Mouse (Mus musculus): ENCODE data around the gene Pars2. TPM values are rescaled to one million over a fixed set of nuclear protein-coding genes. Genes with fewer than 3 reads are reported as not detected.

Gene Pars2
- polyA plus RNA-seq, 1 experiment, result not detected

DNA sequence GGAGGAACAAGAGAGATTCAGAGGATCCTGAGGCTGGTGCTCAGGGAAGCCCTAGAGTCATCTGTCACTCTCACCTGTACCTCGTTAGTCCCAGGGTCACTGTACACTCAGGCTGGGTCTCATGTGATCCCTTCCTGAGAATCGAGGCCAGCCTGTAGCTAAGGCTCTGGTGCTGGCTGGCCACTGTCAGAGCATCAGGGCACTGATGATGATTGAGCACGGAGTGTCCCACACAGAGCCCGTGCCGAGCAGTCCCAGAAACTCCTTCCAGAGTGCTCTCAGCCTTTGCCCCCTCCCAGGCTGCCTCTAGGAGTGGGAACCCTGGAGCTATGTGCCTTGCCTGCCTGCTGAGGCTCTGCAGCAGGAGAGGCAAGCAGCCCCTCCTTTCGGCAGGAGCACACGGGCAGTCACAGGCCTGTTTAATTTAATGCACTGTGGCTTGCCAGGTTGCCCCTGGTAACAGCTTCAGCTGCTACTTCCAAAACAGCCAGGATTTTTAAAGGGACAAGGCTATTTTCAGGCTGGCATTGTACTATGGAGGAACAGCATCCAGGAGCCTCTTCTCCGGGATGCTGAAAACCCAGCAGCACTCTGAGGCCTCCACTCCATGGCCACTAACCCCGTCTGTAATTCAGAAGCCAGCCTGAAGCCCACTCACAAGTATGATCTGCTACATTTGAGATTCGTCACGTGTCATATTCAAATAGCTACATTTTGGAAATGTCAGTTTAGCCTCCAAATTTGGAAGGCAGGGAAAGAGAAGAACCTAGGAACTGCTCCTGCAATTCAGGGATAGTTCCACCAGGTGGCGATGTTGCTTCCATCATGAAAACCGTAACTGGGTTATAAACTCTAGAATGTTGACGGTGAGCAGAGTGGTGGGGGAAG is 20.3 kb upstream of the Pars2 start:
- WGBS, result 6% methylated on average over 14 of the region's 14 CpGs
- Histone ChIP-seq H3K27ac (ENCODE audit: insufficient read depth, low read depth, low read length) (peak overlapping the region; percentile 89), H3K4me1 (ENCODE audit: control insufficient read depth, insufficient read depth, low read length) (peaks cover 20% of the 10 kb centered on the region), H3K4me3 (ENCODE audit: insufficient read depth, low read depth, low read length) (no peak overlapping the region)
- no peak for TF ChIP-seq CTCF (IDR thresholded peaks at IDR 0.05; ENCODE audit: insufficient read depth, low read depth, low read length)
- TF ChIP-seq POLR2A (IDR thresholded peaks at IDR 0.05; ENCODE audit: insufficient read depth, low read depth, low read length), result no peak

DNA sequence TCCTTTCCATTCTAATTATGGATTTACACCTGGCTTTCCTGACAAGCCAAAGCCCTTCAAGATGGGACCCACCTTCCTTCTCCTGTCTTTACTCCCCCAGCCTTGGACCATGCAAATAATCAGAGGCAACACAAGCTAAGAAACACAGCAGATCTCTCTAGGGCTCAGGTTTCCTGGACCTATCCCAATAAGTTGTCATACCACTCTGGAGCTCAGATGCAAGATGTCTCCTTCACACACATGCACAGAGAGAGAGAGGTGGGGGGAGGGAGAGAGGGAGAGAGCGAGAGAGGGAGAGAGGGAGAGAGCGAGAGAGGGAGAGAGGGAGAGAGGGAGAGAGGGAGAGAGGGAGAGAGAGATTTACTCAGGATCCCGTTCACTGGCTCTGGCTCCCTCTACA is 18.6 kb upstream of the Pars2 start:
- no peak overlapping the region for H3K27ac ChIP-seq (ENCODE audit: insufficient read depth, low read depth, low read length)
- peaks cover 20% of the 10 kb centered on the region for H3K4me1 ChIP-seq (ENCODE audit: control insufficient read depth, insufficient read depth, low read length)
- TF ChIP-seq POLR2A (IDR thresholded peaks at IDR 0.05; ENCODE audit: insufficient read depth, low read depth, low read length) (no peak), CTCF (IDR thresholded peaks at IDR 0.05; ENCODE audit: insufficient read depth, low read depth, low read length) (no peak)
- H3K4me3 ChIP-seq (ENCODE audit: insufficient read depth, low read depth, low read length), result no peak overlapping the region
- WGBS, result 38% methylated on average over 2 of the region's 3 CpGs

DNA sequence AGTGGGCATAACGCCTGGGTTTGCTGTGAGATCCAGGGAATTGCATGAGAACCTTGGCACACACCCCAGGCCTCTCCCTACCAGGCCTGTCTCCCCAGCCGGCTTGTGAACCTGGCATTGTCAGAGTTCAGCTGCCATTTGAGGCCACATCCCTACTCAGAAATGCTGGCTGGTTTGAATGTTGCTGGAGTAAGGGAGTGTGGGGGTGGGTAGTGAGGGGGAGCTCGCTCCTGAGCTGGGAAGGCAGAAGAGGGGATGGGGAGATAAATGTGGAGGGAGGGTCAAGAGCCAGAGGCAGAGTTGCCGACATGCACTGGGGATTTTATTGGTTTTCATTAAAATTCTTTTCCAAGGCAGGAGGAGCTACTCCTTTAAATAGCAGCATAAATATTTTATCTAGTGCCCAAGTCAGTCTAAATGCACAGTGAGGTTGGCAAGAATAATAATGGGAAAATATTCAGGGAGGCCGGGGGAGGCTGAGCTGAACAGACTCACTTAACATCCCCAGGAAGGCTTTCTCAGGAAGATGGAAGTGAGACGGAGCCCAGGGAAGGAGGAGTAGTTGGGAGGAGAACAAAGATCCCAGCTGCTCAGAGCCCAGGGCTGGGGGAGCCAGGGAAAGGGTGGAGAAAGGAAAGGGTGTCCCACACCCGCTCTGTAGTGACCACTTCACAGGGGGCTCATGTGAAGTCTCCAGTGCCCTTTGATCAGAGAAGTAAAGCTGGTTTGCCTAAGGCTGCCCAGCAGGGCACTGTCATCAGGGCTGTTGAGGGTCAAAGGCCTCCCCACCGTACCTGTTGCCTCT is 17.4 kb upstream of the Pars2 start:
- Histone ChIP-seq H3K4me1 (ENCODE audit: control insufficient read depth, insufficient read depth, low read length) (peaks cover 20% of the 10 kb centered on the region), H3K4me3 (ENCODE audit: insufficient read depth, low read depth, low read length) (no peak overlapping the region), H3K27ac (ENCODE audit: insufficient read depth, low read depth, low read length) (peak overlapping the region; percentile 34; the same call in 1 of the 2 replicates)
- 20% methylated on average over 8 of the region's 8 CpGs for WGBS
- no peak for TF ChIP-seq POLR2A (IDR thresholded peaks at IDR 0.05; ENCODE audit: insufficient read depth, low read depth, low read length)
- TF ChIP-seq CTCF (IDR thresholded peaks at IDR 0.05; ENCODE audit: insufficient read depth, low read depth, low read length), result no peak

DNA sequence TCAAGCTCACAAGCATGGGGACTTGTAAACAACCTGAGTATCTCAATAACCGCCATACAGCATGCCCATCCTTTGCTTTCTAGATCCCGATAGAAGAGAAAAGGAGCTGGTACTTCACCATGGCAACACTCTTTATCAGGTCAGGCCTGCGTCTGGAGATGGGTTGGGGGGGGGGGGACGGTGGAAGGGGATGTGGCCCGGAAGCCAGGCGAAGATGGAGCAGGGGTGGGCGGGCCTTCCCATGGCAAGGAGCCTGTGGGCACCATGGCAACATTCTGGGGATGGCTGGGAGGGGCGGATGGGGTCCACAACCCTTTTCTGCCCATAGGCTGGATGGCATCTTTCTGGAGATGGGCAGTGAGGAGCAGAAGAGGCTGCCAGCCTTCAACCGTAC is 16.8 kb upstream of the Pars2 start:
- no peak for TF ChIP-seq CTCF (IDR thresholded peaks at IDR 0.05; ENCODE audit: insufficient read depth, low read depth, low read length)
- no peak for TF ChIP-seq POLR2A (IDR thresholded peaks at IDR 0.05; ENCODE audit: insufficient read depth, low read depth, low read length)
- no peak overlapping the region for H3K4me3 ChIP-seq (ENCODE audit: insufficient read depth, low read depth, low read length)
- peaks cover 20% of the 10 kb centered on the region for H3K4me1 ChIP-seq (ENCODE audit: control insufficient read depth, insufficient read depth, low read length)
- H3K27ac ChIP-seq (ENCODE audit: insufficient read depth, low read depth, low read length), result no peak overlapping the region
- WGBS, result 28% methylated on average over 9 of the region's 9 CpGs

DNA sequence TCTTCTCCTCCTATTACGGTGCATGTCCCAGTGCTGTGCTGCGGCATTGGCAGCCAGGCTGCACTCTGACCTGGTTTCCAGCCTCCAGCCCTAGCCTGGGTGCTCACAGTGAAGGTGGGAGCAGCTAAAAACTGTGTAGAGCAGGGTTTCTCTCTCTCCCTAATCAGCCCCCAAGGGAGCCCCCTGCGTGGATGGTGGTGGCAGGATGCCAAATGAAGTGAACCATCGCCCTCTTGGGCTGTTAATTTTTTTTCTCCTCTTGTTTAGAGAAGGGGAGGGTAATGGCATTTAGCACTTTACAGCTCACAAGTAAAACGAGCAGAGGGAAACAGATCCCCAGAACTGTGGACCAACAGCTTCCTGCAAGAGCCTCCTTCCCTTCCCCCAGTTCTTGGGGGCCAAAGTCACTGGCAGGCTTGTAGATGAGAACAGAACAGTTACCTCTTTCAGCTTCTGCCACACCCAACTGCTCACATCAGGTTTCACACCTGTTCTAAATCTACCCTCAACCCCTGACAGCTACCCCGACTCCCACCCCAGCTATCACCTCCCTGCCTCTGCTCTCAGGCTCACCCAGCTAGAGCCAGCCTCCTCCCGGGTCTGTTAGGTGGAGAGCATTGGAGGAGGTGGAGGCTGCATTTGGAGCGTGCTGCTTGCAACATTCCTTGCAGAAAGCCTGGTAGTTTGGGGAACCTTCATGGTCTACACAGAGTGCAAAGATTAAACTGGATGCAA is 7.2 kb upstream of the Pars2 start:
- 20% methylated on average over 8 of the region's 8 CpGs for WGBS
- no peak for TF ChIP-seq POLR2A (IDR thresholded peaks at IDR 0.05; ENCODE audit: insufficient read depth, low read depth, low read length)
- TF ChIP-seq CTCF (IDR thresholded peaks at IDR 0.05; ENCODE audit: insufficient read depth, low read depth, low read length), result no peak
- H3K4me3 ChIP-seq (ENCODE audit: insufficient read depth, low read depth, low read length), result no peak overlapping the region
- peaks cover 13% of the 10 kb centered on the region for H3K4me1 ChIP-seq (ENCODE audit: control insufficient read depth, insufficient read depth, low read length)
- 0 out of 2 replicates have a peak overlapping the region, but pooled peaks have one; percentile 6 for H3K27ac ChIP-seq (ENCODE audit: insufficient read depth, low read depth, low read length)

DNA sequence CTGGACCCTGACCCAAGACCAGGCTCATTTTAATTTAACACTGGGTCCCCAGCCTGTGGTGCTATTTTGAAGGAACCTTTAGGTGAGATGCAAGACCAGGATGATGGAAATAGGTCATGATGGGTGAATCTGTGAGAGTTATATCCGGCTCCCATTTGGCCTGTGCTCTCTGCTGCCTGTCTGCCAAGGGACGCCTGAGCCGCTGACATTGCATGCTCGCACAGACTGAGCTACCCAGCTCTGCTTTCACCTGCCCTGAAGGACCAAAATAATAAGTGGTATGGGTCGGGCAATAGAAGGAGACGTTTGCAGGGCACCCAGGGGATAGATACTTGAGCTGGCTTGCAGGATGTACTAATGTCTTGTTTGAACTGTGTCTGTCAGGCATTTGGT is 6.7 kb upstream of the Pars2 start:
- Histone ChIP-seq H3K4me1 (ENCODE audit: control insufficient read depth, insufficient read depth, low read length) (peaks cover 13% of the 10 kb centered on the region), H3K4me3 (ENCODE audit: insufficient read depth, low read depth, low read length) (no peak overlapping the region), H3K27ac (ENCODE audit: insufficient read depth, low read depth, low read length) (no peak overlapping the region)
- TF ChIP-seq POLR2A (IDR thresholded peaks at IDR 0.05; ENCODE audit: insufficient read depth, low read depth, low read length), result no peak
- TF ChIP-seq CTCF (IDR thresholded peaks at IDR 0.05; ENCODE audit: insufficient read depth, low read depth, low read length), result no peak
- 79% methylated on average over 6 of the region's 6 CpGs for WGBS

DNA sequence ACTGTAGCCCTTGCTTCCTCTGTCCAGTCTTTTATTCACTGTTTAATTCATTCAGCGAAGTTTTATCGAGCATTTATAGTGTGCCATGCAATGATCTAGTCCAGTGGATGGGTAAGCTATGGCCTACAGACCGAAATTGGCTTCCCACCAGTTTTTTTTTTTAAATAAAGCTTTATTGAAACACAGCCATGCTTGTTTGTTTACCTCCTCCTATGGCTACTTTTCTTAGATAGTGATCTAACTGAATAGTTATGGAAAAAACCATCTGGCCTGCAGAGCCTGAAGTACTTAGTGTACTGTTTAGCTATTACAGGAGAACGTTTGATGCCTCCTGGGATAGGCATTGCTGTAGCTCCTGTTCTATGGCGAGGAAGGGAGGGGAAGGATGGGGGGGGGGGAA is 5.1 kb upstream of the Pars2 start:
- H3K4me1 ChIP-seq (ENCODE audit: control insufficient read depth, insufficient read depth, low read length), result peaks cover 13% of the 10 kb centered on the region
- 74% methylated on average over 5 of the region's 5 CpGs for WGBS
- no peak overlapping the region for H3K27ac ChIP-seq (ENCODE audit: insufficient read depth, low read depth, low read length)
- no peak for TF ChIP-seq POLR2A (IDR thresholded peaks at IDR 0.05; ENCODE audit: insufficient read depth, low read depth, low read length)
- no peak for TF ChIP-seq CTCF (IDR thresholded peaks at IDR 0.05; ENCODE audit: insufficient read depth, low read depth, low read length)
- no peak overlapping the region for H3K4me3 ChIP-seq (ENCODE audit: insufficient read depth, low read depth, low read length)

DNA sequence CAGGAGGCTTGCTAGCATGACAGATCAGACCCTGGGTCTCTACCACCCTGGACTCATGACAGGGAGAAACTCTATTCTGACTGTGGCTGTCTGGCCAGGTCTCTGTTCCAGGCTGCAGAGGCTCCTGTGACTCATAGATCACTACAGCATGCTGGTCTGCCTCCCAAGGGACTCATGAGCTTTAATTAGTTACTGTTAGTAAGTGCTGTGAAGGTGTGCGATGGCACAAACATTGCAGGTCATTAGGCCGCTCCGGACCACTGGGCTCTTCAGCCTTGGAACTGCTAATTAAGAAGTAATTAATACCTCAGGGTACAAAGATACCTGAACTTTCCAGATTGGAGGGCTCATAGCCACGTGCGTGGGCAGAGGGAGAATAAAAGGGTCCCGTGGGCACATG is 3.7 kb upstream of the Pars2 start:
- H3K4me1 ChIP-seq (ENCODE audit: control insufficient read depth, insufficient read depth, low read length), result peaks cover 15% of the 10 kb centered on the region
- 65% methylated on average over 6 of the region's 6 CpGs for WGBS
- H3K4me3 ChIP-seq (ENCODE audit: insufficient read depth, low read depth, low read length), result no peak overlapping the region
- H3K27ac ChIP-seq (ENCODE audit: insufficient read depth, low read depth, low read length), result no peak overlapping the region
- TF ChIP-seq POLR2A (IDR thresholded peaks at IDR 0.05; ENCODE audit: insufficient read depth, low read depth, low read length) (no peak), CTCF (IDR thresholded peaks at IDR 0.05; ENCODE audit: insufficient read depth, low read depth, low read length) (no peak)
